Mouse (Mus musculus) fibroblast of lung, adult 2 months (primary cell): ENCODE data around the gene H2-Eb2.

Experiments used
- DNase-seq: peaks from one replicate; pipeline ENCODE4 v3.0.0-alpha.2; 2011; ENCODE audit warnings: low read depth

Gene H2-Eb2

DNA sequence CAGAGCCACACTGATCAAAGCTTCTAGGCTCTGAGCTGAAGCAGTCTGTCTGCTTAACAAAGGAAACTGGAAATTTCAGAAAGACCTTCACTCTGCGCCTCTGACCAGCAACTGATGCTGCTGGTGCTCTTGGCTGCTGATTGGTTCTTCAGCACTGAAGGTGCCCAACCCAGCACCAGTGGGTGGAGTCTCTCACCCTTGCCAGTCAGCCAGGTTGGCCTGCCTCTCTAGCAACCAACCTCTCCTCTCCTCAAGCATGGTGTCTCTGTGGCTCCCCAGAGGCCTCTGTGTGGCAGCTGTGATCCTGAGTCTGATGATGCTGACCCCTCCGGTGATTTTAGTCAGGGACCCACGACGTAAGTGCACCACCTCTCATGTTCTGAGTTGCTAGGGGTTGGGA, at the start of gene H2-Eb2:
Gene H2-Eb2, plus strand, starts transcription at position 230 of the 400 bp plus-strand sequence.
- DNase-seq, result no peak

DNA sequence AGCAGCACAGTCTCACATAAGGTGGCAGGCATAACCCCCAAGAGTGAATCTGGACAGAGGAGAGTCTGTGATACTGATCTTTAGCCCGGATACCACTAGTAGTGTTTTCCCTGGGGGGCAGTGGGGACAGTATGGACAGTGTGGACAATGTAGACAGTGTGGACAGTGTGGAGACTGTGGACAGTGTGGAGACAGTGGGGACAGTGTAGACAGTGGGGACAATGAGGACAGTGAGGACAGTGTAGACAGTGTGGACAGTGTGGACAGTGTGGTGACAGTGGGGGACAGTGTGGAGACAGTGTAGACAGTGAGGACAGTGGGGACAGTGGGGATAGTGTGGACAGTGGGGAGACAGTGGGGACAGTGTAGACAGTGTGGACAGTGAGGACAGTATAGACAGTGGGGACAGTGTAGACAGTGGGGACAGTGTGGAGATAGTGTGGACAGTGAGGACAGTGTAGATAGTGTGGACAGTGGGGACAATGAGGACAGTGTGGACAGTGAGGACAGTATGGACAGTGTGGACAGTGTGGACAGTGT, 44.9 kb upstream of the H2-Eb2 start:
- DNase-seq, result no peak

DNA sequence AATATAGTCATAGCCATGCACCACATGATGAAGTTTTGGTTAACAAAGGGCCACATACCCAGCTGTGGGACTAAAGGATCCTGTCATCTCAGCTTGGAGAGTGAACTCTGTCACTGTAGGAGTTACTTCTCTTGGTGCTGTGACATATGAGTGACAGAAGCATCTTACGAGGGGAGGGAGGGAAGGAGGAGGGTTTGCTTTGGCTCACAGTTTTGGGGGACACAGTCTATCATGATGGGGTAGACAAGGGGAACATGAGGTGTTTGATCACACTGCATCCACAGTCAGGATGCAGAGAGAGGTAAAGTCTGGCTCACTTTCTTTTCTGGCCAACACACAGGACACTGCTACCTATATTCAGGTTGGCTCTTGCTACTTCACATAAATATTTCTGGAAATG, 43.6 kb upstream of the H2-Eb2 start:
- DNase-seq, result no peak

DNA sequence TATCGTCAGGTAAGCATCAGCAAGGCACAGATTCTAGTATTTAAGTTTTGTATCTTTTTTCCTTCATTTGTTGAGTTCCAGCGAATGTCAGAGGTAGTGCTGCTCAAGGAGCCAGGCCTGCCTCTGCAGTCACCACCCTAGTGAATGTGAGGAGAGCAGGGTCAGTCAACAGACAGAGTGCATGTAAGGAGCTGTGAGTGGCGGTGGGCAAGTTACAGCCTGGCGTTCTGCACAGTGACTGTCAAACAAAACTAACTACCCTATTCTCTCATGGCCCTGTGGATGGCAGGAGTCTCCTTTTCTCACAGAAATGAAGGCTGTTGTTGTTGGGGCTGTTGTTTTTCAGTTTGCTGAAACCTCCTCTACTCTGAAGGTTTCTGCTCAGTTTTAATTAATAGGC, 40.1 kb upstream of the H2-Eb2 start:
- no peak for DNase-seq

DNA sequence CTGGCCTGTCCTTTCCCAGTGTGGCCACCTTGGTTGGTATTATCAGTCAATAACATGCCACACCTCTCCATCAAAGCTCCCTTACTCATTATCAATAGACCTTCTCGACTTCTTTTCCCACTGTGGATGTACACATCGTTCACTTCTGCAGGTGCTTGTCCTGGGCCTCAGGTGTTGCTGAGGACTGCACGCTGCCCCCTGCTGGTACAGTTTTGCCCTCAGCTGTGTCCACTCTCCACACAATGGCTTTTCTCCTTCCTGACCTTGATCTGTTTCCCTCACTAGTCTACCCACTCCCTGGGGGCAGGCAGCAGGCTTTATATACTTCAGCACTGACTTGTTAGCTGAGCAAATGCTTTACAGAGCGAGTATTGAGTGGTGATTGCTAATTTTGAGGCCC, 39.6 kb upstream of the H2-Eb2 start:
- DNase-seq, result no peak

DNA sequence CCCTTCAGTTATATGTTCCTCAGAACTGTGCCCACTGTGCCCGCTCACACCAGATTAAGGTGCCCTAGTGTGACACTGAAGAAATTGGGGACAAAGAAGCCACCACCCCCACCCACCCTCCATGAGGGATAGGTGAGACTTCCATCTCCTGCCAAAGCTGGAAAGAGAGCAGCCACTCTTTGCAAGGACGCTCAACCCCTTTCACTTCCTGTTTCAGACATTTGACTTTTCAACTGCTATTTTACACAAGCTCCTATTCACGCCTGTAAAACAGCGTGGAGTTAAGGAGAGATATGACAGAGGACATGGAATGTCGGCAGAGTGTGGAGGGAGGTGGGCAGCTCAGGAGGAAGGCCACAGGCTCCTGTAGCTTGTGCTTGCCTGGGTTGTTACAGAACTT, 39.0 kb upstream of the H2-Eb2 start:
- no peak for DNase-seq

DNA sequence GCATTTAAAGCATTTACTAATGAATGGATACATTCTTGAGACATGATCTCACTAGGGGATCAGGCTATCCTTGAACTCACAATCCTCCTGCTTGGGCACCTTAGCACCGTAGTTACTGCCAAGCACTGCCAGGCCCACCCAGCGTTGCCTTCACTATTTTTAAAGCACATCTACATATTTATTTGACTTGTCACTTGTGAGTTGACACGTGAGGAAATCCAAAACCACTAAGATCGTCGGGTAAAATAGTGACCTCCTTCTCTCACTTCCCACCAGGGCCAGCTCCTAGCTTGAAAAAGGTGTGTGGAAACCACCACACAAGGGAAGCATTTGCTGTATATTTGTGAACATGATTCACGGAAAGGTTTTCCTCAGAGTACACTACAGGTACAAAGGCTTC, 38.5 kb upstream of the H2-Eb2 start:
- DNase-seq, result no peak

DNA sequence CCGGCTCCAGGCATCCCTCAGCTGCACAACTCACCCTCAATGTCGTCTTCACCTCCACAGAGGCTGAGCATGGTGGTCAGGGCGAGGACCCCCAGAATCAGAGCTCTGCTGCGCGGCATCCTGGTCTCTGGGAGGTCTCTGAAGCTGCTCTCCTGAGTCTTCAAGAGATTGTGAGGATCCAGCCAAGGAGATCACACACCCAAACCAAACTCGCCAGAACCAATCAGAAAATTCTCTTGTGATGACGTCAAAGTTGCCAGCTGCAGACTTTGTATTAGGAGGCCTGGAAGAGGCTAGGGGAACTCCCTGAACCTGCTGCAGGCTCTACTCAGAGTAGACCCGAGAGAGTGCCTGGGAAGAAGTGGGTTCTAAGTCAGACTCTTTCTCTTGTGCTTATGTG, 37.8 kb upstream of the H2-Eb2 start, which contains the start of gene H2-Aa:
Gene H2-Aa, minus strand, starts transcription at position 176 of the 400 bp plus-strand sequence.
- DNase-seq, result peak; percentile 67

DNA sequence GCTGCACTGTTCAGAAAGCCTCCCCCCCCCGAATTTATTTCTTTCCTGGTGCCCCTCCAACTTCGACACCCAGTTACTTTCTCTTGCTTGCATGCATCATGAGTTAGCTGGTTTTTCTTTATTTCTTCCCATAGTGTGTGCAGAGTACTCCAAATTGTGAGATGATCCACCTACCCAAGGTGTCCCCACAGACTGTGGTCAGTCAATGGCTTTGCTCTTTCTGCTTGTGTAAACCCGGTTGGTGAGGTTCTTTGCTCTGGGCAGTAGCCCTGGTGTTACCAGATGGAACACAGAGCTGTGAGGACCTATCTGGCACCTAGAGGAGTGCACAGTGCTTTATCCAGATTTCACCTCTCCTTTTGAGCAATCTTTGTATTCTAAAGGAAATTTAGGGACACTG, 37.3 kb upstream of the H2-Eb2 start:
- no peak for DNase-seq

DNA sequence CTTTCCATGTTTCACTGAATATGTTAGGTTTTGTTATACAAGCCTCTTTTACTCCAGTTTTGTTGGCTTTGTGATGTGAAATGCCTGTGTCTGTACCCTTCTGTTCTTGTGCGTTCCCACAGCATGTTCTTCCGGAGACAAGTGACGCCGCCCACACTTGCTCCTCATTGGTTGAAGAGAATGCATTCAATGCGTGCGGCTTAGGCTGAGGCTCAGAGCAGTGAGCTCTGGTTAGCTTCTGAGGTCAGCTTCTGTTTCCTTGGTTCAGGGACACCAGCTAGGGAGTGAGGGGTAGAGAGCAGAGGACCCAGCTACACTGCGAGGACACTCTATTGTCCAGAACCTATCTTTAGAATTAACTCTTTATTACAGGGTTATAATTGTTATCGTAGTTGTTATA, 33.9 kb upstream of the H2-Eb2 start:
- DNase-seq, result peak; percentile 44

DNA sequence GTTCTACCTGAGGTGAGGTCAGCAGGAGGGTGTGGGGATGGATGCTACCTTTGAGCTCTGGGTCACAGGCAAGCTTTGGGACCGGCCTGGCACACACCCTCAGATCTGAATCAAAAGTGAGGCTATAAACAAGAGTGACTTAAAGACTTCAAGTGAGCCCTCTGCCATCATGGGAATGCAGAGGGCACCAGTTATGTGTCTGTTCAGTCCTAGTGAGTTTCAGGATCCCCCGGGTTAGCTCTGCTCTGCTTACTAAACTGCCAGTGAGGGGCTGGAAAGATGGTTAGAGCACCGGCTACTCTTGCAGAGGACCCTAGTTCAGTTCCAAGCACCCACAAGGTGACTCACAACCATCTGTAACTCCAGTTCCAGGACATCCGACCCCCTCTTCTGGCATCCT, 32.9 kb upstream of the H2-Eb2 start:
- DNase-seq, result no peak

DNA sequence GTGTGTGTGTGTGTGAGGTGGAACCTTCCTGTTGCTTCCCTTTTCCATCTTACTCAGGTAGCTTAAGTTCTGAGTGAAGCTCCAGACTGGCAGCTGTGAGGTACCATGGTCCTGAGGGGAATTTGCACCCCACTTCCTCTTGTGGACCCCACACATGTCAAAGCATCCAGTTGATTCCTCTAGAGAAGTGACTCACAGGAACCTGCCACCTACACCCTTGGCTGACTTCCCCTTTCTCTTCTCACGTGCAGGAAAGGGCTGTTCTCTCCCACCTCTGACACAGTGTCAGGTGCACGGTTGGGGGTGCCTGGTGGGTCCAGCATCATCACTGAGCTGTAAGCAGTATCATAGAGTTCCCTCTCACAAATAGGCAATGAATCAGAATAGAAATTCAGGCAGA, 31.9 kb upstream of the H2-Eb2 start:
- no peak for DNase-seq

DNA sequence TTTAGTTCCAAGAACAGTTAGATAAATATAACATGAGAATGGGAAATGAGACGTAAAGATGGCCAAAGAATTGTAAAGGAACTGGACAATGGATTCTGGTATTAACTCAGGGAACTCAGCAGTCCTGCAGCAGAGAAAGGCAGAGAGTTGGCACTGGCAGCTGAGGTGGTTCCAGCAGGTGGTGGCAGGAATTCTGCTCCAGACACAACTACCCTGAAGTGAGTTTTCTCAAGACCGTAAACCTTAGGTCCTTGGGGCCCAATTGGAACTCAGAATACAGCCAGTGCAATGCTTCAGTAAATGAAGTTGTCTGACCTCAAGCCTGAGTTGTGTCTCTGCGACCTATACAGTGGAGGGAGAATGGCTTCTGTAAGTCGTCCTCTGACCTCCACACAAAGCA, 31.2 kb upstream of the H2-Eb2 start:
- DNase-seq, result no peak

DNA sequence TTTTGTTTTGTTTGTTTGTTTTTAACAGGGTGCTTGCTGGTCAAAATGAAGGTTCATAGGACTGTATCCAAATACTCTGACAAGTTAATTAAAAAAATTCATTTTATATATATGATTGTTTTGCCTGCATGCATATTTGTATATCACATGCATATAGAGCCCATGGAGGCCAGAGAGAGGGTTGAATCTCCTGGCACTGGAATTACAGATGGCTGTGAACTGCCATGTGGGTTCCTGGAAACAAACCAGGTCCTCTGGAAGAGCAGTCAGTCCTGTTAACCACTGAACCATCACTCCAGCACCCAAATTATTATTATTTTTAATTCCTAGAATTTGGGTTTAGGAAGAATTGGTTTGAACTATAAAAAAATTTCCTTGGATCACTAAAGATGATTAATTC, 30.2 kb upstream of the H2-Eb2 start:
- DNase-seq, result no peak

DNA sequence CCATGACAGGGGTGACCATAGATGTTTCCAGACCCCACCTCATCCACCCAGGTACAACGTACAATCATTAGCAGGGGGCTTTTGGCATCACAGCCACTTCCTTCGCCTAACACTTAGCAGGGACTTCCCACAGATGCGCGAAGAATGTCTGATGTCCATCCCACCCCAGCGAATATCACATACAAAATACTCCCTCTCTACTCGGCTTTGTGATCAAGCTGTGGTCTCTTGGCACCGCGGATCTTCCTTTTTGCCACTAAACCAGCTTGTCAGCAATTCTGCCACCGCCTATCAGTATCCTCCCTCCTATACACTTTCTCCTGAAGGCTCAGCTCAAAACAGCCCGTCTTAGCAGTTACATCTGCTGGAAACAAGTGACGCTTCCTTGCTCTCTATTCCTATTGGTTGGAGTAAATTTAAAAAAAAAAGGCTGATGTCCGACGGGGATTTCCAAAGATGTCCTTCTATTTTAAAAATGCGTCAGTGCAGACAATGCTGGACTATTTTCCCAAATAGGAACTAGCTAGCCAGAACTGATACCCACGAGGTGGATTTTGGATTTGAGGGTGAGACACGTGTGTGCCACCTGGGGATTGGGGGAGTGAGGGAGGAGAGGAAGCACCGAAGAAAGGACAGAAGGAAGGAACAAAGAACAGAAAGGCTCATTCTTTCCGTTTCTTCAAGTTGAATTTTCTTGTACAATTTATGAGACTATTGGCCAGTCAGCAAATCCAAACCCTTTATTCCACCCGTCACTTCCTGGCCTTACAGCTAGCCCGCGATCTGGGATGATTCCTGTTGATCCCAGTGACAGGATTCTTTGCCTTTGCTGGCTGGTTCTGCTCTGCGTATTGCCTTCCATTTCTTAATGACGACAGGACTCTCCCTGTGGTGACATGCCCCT, 29.3 kb upstream of the H2-Eb2 start:
- DNase-seq, result peak; percentile 59

DNA sequence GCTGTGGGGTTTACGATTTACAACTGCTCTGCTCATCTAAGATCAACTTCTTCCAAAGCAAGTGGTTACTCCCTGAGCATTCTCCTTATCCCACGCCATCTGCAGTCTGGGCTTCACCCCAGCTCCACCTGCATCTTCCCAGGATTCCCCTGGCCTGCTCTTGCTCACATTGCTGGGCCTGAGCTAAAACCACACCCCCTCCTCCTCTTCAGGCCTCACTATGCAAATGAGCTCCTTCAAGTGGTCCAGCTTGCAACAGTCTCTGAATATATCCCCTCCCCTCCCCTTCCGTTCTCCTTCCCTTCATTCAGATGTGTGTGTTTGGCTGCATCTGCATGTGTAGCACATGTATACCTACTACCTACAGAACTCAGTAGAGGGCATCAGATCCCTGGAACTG, 26.1 kb upstream of the H2-Eb2 start:
- no peak for DNase-seq

DNA sequence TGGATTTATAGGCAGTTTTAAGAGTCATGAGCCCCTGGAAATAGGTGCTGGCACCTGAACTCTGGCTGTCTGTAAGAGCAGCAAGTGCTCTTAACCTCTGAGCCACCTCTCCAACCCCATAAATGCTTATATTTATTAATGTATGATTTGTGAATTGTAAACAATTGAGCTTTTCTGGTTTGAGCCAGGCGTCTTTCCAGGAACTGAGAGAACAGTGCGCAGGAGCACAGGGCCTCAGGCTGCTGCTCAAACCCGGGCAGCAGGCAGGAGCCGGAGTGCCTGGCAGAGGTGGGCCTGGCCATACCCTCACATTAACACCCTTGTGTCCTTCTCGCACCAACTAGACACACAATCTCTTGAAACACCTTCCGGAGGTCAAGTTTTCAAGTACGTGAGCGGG, 25.4 kb upstream of the H2-Eb2 start:
- DNase-seq, result no peak

DNA sequence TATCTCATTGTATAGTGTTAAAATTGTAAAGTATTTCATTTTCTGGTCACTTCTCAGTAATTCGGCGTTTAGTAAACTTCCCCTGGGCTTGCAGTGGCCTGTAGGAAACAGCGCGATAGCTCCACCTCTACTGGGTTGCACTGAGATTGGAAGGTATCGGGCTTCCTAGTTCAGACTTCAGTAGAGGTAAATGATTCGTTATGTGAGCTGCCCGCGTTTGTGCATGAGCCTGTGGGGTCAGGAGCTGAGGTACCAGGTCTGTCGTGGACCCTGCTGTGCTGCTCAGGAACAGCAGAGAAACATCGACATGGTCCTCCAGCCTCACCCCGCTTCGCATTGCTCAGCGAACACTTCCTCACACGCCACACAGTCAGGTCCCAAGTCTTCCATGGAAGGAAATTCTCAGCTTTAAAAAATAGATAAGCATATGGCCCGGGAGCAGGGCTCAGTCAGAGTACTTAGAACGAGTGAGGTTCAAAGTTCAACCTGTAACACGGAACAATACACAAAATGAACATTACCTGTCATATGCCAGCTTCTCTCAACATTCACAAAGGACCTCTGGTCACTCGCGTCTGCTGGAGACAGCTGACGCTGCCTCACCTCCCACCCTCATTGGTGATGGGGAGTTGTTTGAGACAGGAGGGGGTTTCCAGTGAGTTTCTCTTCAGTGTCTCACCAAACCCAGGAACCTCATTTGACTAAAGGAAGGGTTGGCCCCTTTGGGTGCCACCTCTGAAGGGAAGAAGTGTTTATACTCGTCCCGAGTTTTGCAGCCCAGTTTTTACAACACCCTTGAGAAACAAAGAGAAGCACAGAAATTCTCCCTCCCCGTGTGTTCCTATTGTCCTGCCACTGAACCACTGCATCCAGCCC, 24.5 kb upstream of the H2-Eb2 start:
- DNase-seq, result no peak

DNA sequence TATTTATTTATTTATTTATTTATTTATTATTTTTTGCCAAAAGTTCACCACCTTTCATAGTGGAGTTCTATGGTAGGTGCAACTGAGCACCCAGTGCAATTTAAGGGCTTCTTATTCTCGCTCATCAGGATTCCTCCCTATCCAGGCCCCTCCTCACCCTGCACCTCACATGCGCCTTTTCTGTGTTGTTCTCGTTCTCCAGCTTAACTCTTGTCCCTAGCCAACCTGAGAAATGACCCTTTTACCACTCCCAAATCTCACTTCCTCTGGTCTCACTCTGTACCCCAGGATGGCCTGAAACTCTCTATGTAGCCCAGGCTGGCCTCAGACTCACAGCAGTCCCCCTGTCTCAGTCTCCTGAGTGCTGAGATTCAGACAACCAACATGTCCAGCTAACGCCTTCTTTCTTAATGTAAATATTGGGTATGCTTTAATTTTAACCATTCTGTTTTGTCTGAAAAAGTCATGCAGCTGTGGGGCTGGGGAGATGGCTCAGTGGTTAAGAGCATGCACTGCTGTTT, 23.7 kb upstream of the H2-Eb2 start:
- no peak for DNase-seq

DNA sequence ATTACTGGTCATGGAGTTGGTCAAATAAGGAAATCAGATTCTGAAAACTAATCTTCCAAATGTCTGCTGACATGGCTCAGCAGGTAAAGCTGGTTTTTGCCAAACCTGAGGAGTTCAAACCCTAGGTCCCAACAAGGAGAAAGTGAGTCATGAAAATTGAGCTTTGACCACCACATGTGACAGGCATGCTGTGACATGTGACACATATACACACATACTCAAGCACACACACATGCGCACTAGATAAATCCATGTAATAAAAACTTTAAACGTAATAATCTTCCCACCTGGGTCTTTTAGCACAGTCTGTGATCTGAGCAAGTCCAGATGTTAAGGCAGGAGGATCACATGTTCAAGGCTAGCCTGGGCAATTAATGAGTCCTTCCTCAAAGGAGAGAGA, 21.7 kb upstream of the H2-Eb2 start:
- DNase-seq, result no peak

DNA sequence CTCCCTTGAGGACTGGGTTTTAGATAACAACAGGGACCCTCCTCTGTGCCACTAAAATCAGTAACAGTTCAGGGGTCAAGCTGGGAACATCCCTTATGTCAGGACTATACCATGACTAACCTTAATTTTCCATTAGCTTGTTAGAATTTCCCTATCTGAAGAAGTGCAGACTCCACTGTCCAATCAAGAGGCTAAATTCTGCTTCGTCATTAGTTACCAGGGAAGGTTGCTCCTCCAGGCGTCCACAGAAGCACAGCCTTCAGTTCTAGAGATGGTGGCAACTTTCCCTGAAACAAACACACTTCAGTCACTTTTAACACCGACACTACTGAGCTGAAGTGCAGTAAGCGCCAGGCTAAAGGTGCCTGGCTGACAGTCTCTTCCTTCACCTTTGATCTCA, 20.7 kb upstream of the H2-Eb2 start:
- DNase-seq, result peak; percentile 49

DNA sequence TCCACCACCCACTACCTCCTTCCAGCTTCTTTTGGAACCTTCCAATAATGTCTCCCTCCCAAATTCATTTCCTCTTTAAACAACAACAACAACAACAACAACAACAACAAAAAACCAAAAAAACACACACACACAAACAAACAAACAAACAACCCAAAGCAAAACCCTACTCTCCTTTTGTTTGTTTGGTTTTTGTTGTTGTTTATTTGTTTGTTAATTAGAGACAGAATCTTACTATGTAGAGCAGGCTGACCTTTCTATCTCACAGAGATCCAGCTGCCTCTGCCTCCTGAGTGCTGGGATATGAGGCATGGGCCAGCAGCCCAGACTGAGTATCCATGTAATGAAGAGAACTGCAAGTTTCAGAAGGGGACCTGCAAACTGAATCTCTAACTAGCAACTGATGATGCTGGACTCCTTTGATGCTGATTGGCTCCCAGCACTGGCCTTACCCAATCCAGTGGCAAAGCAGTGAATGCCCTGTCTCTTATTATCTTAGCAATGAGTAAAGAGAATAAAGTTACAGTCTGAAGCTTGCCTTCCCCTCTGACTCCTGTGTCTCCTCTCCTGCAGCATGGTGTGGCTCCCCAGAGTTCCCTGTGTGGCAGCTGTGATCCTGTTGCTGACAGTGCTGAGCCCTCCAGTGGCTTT, 20.0 kb upstream of the H2-Eb2 start, which contains the start of gene H2-Eb1:
Gene H2-Eb1, plus strand, starts transcription at position 488 of the 651 bp plus-strand sequence.
- peak; percentile 82 for DNase-seq
